15 mouse cellular contexts compared by ENCODE assay signal in the genomic region with DNA sequence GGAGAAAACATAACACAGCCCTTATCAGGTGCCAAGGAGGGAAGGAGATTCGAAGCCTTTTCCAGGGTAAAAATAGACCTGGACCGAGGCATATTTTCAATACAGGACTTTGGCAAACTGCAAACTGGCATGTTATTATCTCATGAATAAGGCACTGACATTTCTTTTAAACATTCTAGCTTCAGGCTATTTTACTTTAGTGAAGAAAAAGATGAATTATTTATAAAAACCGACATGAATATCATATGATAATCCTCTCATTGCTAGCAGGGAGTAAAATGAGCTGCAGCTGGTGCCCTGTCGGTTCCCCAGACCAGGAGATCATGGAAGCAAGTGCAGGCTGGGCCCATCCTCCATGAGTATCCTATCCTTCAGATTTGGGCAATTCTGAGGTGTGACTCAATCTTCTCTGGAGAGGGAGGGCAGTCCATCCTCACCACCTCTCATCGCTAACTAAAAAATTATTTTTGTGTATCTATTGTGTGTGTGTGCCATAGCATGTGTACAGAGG. TPM values are rescaled to one million over a fixed set of nuclear protein-coding genes. Genes with fewer than 3 reads are reported as not detected.
"Had no signal": no experiment of that assay in that cellular context is flagged by ENCODE, and none has a peak within 500 bp of the region (broad histone marks: within the 10 kb centered on the region; RNA-seq: fewer than 3 reads in every experiment).

No protein-coding gene starts in this region.

- H3K4me1 ChIP-seq: liver, embryonic 13.5 days; megakaryocyte, embryonic 14.5 days; neural tube, embryonic 15.5 days had no signal

- H3K36me3 ChIP-seq: limb, embryonic 12.5 days; liver, embryonic 13.5 days; lung, embryonic 15.5 days; neural tube, embryonic 15.5 days had no signal

- H3K9me3 ChIP-seq: limb, embryonic 12.5 days; liver, embryonic 13.5 days; neural tube, embryonic 15.5 days had no signal

- H3K9ac ChIP-seq: limb, embryonic 12.5 days; liver, embryonic 13.5 days; liver, postnatal 0 days; lung, embryonic 15.5 days; neural tube, embryonic 15.5 days had no signal

- H3K27me3 ChIP-seq: limb, embryonic 12.5 days; liver, embryonic 13.5 days; neural tube, embryonic 15.5 days had no signal

- H3K27ac ChIP-seq: kidney, postnatal 0 days; layer of hippocampus, adult 2 months; limb, embryonic 12.5 days; liver, embryonic 13.5 days; lung, embryonic 15.5 days; macrophage; neural tube, embryonic 15.5 days had no signal

- H3K4me2 ChIP-seq: limb, embryonic 12.5 days; liver, embryonic 13.5 days; neural tube, embryonic 15.5 days had no signal

- H3K4me3 ChIP-seq: layer of hippocampus, adult 2 months; limb, embryonic 12.5 days; liver, embryonic 13.5 days; lung, embryonic 15.5 days; megakaryocyte, embryonic 14.5 days; myocyte; neural tube, embryonic 15.5 days had no signal

- DNase-seq: liver; liver, embryonic 13.5 days; liver, postnatal 0 days; right cerebral cortex, postnatal 4 days; spleen, adult 18-20 months; thymus, adult 18-20 months; thymus, postnatal 14 days had no signal

RNA-seq across cellular contexts. Expression of gene Fam174b, which starts 21.6 kb away (rescaled TPM):
- polyA plus RNA-seq: myocyte had no signal
